Mouse (Mus musculus): Measurements from ENCODE around the gene Zic5. TPM values are rescaled to one million over a fixed set of nuclear protein-coding genes. Genes with fewer than 3 reads are reported as not detected.
"Not testable (repeated sequence)": the region's sequence is repeated elsewhere in the genome, so short reads cannot be mapped to it uniquely, and the experiment has no call there.

Gene Zic5
- polyA plus RNA-seq, 1 experiment from 2014 or later = 17.3 TPM

DNA sequence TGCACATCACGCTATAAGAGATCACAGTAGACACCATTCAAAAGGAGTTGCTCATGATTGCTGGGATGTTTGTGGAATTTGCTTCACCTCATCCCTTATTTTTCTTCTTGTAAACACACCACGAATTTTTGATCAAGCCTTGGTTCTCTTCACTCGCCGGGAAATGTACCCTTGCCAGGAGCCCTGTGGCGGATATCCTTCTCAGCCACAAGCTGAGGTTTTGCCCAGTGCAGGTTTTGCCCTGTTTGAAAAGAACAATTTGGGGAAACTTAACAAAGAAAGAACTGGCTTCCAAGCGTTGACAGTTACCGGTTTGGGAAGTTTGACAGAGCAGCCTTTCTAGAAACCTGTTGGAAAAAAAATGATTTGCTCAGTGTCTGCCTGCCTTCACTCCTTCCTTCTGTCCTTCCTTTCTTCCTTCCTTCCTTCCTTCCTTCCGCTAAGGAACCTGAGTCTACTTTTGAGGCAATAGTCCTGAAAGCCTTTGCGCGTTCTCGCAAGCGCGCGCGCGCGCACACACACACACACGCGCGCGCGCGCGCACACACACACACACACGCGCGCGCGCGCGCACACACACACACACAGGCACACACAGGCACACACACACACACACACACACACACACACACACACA is 6.1 kb upstream of the Zic5 start:
- no peak for ATAC-seq
- WGBS = 6% methylated on average over 29 of the region's 31 CpGs
- Histone ChIP-seq H3K4me1 (peaks cover 56% of the 10 kb centered on the region), H3K9me3 (replicated peaks) (no peaks in the 10 kb centered on the region), H3K36me3 (ENCODE audit: poor library complexity, severe bottlenecking) (no peaks in the 10 kb centered on the region), H3K4me3 (peak overlapping the region; percentile 23), H3K27me3 (peaks cover 73% of the 10 kb centered on the region), H3K9ac (peak overlapping the region; percentile 98), H3K4me2 (peak overlapping the region; percentile 71), H3K27ac (peak overlapping the region; percentile 99)

DNA sequence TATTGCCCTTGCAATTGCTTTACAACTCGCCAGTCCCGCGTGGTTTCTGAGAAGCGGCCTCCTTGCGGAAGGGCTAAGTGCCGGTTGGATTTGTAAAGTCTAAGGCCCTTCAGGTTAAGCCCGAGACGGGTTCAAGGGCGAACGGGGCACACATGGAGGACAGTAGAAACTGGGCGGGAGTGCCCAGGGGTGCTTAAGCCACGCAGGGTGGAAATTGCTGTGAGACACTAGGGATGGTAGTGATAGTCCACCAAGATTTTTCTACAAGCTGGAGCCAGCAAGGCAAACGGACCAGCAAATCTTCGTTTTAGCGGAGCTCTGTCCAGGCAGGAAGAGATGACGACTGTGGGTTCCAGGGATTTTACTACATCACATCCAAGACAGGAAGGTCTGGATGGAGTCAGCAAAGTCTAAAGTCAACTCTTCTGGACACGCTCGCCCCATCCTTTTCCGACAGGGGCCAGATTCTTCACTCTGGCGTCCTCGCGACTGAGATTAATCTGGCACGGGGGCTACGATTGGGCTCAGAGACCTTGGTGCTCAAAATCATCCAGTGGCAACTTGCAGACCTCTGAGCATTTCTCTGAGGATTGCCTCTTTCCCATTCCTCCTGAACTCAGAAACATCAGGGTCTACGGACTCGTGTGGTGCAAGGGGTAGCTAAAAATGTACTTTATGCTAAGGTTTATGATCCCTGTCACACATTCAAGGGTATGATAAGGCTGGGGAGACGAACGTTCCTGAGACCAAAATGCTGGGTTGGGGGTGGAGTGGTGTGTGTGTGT is 3.7 kb upstream of the Zic5 start:
- 9% methylated on average over 28 of the region's 28 CpGs for WGBS
- peaks cover 82% of the 10 kb centered on the region for H3K27me3 ChIP-seq
- no peak for ATAC-seq
- peak overlapping the region; percentile 54 for H3K4me2 ChIP-seq
- peak overlapping the region; percentile 21 for H3K4me3 ChIP-seq
- no peaks in the 10 kb centered on the region for H3K36me3 ChIP-seq (ENCODE audit: poor library complexity, severe bottlenecking)
- no peaks in the 10 kb centered on the region for H3K9me3 ChIP-seq (replicated peaks)
- H3K4me1 ChIP-seq = peaks cover 52% of the 10 kb centered on the region
- H3K27ac ChIP-seq = peak overlapping the region; percentile 84
- H3K9ac ChIP-seq = peak overlapping the region; percentile 64

DNA sequence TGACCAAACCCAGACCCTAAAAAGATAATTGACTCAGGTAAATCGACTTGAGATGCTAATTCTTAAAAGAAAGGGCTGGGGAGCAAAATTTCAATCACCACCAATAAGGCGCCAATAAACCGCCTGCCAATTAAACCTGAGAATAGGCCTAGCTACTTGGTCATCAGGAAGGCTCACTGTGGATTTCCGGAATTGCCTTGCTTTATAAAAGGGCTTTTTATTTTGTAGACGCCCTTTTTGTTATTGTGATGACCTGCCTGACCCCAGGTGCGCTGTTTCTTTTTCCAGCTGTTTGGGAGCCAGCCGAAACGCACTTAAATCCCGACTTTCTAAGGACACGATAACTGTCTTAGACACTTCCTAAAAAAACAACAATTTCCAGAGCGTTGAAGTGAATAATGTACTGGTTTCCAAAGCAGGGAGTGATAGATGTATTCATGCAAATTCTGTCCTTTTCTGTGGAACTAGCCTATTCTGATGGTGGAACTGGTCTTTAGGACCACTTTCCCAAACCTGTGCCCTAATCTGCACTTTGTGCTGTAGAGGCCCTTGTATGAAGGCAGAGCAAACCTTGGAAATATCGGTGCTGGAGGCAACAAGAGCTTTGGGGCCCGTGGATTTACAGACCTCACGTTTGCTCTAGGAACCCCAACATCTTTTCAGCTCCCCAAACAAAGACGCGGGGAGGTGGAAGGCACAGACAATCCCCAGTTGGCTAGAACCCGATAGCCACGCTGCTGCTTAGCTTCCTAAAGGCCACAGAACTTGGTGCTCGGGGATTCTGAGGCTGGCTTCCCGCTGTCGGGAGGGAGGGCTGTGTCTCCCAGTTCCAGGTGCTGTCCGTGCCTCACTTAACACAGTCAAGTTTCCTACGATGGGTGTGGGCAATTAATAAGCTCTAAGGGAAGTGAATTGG is 2.7 kb upstream of the Zic5 start:
- ATAC-seq = no peak
- H3K4me3 ChIP-seq = peak overlapping the region; percentile 21

DNA sequence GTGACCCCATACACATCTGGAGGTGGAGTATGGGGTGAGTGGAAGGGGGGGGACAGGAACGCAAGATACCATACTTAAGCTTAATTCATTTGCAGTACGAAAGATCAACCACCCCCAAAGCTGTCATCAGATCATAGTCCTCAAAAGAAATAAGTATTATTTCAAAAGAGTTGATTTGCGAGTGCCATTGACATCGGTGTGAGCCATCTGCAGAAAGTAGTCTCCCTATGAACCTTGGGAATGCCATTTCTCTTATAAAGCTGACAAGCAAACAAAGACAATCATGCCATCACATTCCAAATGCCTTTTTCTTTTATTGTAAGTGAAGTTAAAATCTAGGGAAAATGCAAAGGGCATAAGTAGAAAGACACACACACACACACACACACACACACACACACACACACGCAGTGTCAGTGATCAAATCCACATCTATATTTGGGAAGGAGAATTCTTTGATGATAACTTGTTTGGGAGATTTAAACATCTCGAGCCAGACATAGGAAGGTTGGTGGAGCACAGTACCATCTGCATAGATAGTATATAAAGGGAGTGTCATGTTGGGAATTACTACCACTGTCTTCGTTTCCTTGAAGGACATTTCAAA is 1.4 kb upstream of the Zic5 start:
- Histone ChIP-seq H3K27ac (no peak overlapping the region), H3K27me3 (peaks cover 88% of the 10 kb centered on the region), H3K4me1 (peaks cover 61% of the 10 kb centered on the region), H3K4me3 (no peak overlapping the region), H3K9me3 (replicated peaks) (no peaks in the 10 kb centered on the region), H3K36me3 (ENCODE audit: poor library complexity, severe bottlenecking) (no peaks in the 10 kb centered on the region), H3K4me2 (peak overlapping the region; percentile 84), H3K9ac (no peak overlapping the region)
- ATAC-seq = no peak
- 49% methylated on average over 7 of the region's 7 CpGs for WGBS

More for the DNA sequence above, 2.7 kb upstream of the Zic5 start:
- H3K27me3 ChIP-seq = peaks cover 83% of the 10 kb centered on the region
- peak overlapping the region; percentile 64 for H3K9ac ChIP-seq
- H3K9me3 ChIP-seq (replicated peaks) = no peaks in the 10 kb centered on the region
- peak overlapping the region; percentile 84 for H3K27ac ChIP-seq
- no peaks in the 10 kb centered on the region for H3K36me3 ChIP-seq (ENCODE audit: poor library complexity, severe bottlenecking)
- H3K4me1 ChIP-seq = peaks cover 55% of the 10 kb centered on the region
- 16% methylated on average over 23 of the region's 23 CpGs for WGBS
- H3K4me2 ChIP-seq = peak overlapping the region; percentile 54

DNA sequence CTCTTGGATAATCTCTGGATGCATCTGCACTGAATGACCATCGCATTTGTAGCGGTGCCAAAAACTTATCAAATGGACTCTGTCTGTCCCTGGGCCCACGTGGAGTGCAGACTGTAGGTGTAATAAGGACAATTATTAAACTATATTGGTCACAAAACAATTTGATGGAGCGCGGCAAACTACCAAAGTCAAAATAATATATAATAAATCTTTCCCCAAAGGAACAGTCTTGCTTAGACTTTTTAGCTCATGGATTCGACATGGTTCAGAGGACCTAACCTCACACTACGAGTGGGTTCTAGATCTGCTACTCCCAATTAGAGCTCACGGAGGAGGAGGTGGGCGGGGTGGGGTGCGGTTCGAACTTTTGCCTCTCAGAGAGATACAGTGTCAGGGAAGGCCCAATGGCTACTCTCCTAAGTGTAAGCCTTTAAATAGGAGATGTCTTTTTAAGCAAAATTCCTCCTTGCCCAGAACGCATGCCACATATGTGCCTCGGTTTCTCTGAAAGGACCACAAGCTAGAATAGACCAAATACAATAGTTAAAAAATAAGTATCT is 534 bp upstream of the Zic5 start:
- peaks cover 84% of the 10 kb centered on the region for H3K27me3 ChIP-seq
- 28% methylated on average over 13 of the region's 13 CpGs for WGBS
- H3K4me2 ChIP-seq = peak overlapping the region; percentile 84
- no peak for ATAC-seq
- no peaks in the 10 kb centered on the region for H3K36me3 ChIP-seq (ENCODE audit: poor library complexity, severe bottlenecking)
- peak overlapping the region; percentile 93 for H3K9ac ChIP-seq
- H3K4me1 ChIP-seq = peaks cover 57% of the 10 kb centered on the region
- peak overlapping the region; percentile 70 for H3K4me3 ChIP-seq
- H3K27ac ChIP-seq = peak overlapping the region; percentile 99
- H3K9me3 ChIP-seq (replicated peaks) = no peaks in the 10 kb centered on the region

DNA sequence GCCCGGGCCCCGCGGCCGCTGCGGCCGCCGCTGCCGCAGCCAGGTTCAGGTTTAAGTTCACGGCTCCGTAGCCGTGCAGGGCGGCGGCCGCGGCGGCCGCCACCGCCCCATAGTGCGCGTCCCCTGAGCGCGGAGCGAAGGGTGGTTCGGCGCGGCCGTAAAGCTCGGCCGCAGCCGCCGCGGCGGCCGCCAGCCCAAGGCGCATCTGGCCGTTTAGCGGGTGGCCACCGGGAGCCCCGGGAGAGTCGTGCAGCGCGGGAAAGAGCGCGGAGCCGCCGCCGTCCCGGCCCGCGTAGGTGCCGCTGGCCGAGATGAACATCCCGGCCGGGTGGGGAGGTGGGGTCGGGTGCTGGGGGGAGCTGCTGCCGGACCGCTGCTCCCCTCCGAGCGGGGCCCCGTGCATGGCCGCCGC is 1.1 kb downstream of the Zic5 start:
- 1% methylated on average over 45 of the region's 62 CpGs for WGBS
- H3K9ac ChIP-seq = peak overlapping the region; percentile 93
- H3K4me1 ChIP-seq = peaks cover 57% of the 10 kb centered on the region
- peak; percentile 11; the same call in 1 of the 2 replicates for ATAC-seq
- no peaks in the 10 kb centered on the region for H3K36me3 ChIP-seq (ENCODE audit: poor library complexity, severe bottlenecking)
- H3K27me3 ChIP-seq = peaks cover 75% of the 10 kb centered on the region
- no peaks in the 10 kb centered on the region for H3K9me3 ChIP-seq (replicated peaks)
- peak overlapping the region; percentile 99 for H3K27ac ChIP-seq
- H3K4me2 ChIP-seq = peak overlapping the region; percentile 84
- peak overlapping the region; percentile 70 for H3K4me3 ChIP-seq

DNA sequence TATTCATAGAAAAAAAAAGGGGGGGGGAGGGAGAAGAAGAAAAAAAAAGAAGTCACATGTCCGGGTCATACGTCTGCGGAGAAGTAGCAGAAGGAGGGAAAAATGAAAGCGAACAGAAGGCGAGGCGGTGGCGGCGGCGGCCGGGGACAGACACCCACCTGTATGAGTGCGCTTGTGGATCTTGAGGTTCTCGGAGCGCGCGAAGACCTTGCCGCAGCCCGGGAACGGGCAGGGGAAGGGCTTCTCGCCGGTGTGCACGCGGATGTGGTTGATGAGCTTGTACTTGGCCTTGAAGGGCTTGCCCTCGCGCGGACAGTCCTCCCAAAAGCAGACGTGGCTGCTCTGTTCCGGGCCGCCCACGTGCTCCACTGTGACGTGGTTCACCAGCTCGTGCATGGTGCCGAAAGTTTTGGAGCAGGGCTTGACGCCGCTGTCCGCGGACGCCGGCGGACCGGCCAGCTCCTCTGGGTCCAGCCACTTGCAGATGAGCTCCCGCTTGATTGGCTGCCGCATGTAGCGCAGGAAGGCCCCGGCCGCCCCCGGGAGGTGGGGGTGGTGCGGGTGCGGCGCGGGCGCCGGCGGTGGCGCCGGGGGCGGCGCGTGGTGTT is 1.6 kb downstream of the Zic5 start:
- not testable (repeated sequence) for H3K9me3 ChIP-seq (replicated peaks); H3K36me3 ChIP-seq (ENCODE audit: poor library complexity, severe bottlenecking)
- Histone ChIP-seq H3K4me3 (peak overlapping the region; percentile 70), H3K27ac (peak overlapping the region; percentile 99), H3K4me1 (peaks cover 52% of the 10 kb centered on the region), H3K9ac (peak overlapping the region; percentile 93), H3K4me2 (peak overlapping the region; percentile 84), H3K27me3 (peaks cover 70% of the 10 kb centered on the region)
- under 1% methylated on average over 46 of the region's 58 CpGs for WGBS
- peak; percentile 33 for ATAC-seq

DNA sequence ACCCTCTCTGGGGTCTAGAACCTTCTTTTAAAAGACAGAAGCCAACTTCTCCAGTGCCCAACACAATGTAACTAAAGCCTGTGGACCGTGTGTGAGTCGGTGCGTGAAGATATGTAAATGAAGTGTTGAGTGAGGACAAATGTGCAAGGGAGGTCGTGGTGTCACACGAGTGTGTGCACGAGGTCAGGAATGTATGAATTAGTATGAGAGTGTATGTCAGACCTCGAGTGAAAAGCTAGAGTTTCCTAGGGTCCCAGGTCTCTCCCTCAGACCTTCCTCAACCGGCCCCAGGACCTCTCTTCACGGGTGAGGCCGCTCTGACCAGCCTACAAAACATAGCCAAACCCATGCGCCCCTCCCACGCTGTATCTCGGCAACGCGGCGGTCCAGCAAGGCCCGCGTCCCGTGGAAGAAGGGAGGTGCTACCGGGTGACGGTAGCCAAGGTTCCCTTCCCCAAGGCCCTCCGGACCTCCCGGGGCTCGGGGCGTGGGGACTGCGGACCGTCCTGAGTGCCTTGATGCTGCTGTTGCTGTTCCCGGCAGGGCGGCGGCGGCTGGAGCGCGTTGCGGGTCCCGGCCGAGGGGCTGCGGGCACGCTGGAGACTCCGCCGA is 2.3 kb downstream of the Zic5 start:
- Histone ChIP-seq H3K9ac (peak overlapping the region; percentile 93), H3K9me3 (replicated peaks) (no peaks in the 10 kb centered on the region), H3K4me1 (peaks cover 47% of the 10 kb centered on the region), H3K4me2 (peak overlapping the region; percentile 84), H3K36me3 (ENCODE audit: poor library complexity, severe bottlenecking) (no peaks in the 10 kb centered on the region), H3K27ac (peak overlapping the region; percentile 99), H3K27me3 (peaks cover 63% of the 10 kb centered on the region), H3K4me3 (peak overlapping the region; percentile 70)
- ATAC-seq = no peak
- WGBS = under 1% methylated on average over 40 of the region's 40 CpGs

DNA sequence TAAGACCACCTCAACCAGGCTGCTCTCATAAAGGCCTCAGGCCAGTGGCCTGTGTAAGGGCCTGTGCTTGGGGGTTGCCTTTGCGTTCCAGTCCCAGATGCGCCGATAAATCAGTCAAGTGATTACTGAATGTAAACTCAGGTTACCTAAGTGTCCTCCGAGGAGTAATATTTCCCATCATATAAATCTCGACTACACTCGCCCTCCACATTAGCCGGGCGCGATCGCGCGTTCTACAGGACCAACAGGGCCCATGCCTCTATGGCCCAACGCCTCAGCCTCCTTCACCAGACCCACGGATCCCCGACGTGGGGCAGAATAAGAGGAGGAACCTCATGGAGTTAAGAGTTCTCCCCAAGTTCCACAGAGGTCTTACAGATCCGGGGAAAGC is 2.8 kb downstream of the Zic5 start:
- Histone ChIP-seq H3K4me3 (peak overlapping the region; percentile 70), H3K27ac (peak overlapping the region; percentile 99), H3K9me3 (replicated peaks) (no peaks in the 10 kb centered on the region), H3K27me3 (peaks cover 58% of the 10 kb centered on the region), H3K36me3 (ENCODE audit: poor library complexity, severe bottlenecking) (no peaks in the 10 kb centered on the region), H3K4me1 (peaks cover 43% of the 10 kb centered on the region), H3K4me2 (peak overlapping the region; percentile 84), H3K9ac (peak overlapping the region; percentile 93)
- WGBS = 6% methylated on average over 17 of the region's 17 CpGs
- ATAC-seq = no peak

DNA sequence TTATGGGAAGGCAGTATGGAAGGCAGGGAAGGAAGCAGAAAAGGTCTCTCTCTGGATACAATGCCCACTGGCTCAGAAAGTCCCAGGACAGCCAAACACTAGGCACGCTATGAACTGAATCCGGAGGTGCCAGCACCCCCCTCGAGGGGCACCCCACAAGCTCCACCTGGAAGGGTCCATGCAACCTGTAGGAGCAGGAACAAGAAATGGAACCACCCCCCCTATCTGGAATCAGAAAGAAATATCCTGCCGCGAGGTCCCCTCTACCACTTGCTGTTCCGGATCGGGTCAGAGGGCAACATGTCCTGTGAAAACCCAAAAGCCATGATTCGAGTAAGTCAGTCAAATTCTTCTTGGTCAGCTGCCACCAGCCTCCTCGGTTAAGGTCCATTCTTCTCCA is 3.5 kb downstream of the Zic5 start:
- WGBS = 9% methylated on average over 9 of the region's 9 CpGs
- Histone ChIP-seq H3K27me3 (peaks cover 52% of the 10 kb centered on the region), H3K9ac (peak overlapping the region; percentile 93), H3K4me1 (peaks cover 43% of the 10 kb centered on the region), H3K9me3 (replicated peaks) (no peaks in the 10 kb centered on the region), H3K4me3 (peak overlapping the region; percentile 70), H3K4me2 (peak overlapping the region; percentile 84), H3K27ac (peak overlapping the region; percentile 99), H3K36me3 (ENCODE audit: poor library complexity, severe bottlenecking) (no peaks in the 10 kb centered on the region)
- ATAC-seq = no peak
